Mouse (Mus musculus) bone marrow macrophage, adult 2 months (primary cell): Measurements from ENCODE around the gene Plekhh1. TPM values are rescaled to one million over a fixed set of nuclear protein-coding genes. Genes with fewer than 3 reads are reported as not detected.

ENCODE experiments used
- H3K27ac ChIP-seq: 2 replicates; pipeline ENCODE4 v1.5.1; 2012; ENCODE audit warnings: low read depth, low read length; ENCODE audit not compliant: insufficient read depth
- H3K4me1 ChIP-seq: 2 replicates; pipeline ENCODE4 v1.6.1; 2012; ENCODE audit warnings: low read length; ENCODE audit not compliant: control insufficient read depth, insufficient read depth
- H3K4me3 ChIP-seq: 2 replicates; pipeline ENCODE4 v1.5.1; 2012; ENCODE audit warnings: mild to moderate bottlenecking, low read length, moderate library complexity; ENCODE audit not compliant: insufficient read depth
- CTCF ChIP-seq: IDR thresholded peaks from 2 replicates; pipeline ENCODE4 v1.5.1; 2012; ENCODE audit warnings: low read depth, mild to moderate bottlenecking, low read length, moderate library complexity
- POLR2A ChIP-seq: IDR thresholded peaks from 2 replicates; pipeline ENCODE4 v1.6.1; 2012; ENCODE audit warnings: mild to moderate bottlenecking, low read depth, low read length, borderline replicate concordance
- polyA plus RNA-seq: library from polyadenylated mRNA; stranded (reverse); fragments of >200 nt; gene quantifications from 2 replicates; pipeline ENCODE4 v1.2.4, GENCODE M21; 2012; ENCODE audit not compliant: missing spikeins, insufficient read depth, insufficient read length

Gene Plekhh1
- polyA plus RNA-seq, 1 experiment = 0.17 TPM

- Histone ChIP-seq H3K4me3 (no peak overlapping the region), H3K4me1 (no peaks in the 10 kb centered on the region), H3K27ac (no peak overlapping the region)
- TF ChIP-seq POLR2A (no peak), CTCF (no peak)
These were observed 93.9 kb downstream of the Plekhh1 start for GRCm38 (mm10) chr12:79122820-79123219.

DNA sequence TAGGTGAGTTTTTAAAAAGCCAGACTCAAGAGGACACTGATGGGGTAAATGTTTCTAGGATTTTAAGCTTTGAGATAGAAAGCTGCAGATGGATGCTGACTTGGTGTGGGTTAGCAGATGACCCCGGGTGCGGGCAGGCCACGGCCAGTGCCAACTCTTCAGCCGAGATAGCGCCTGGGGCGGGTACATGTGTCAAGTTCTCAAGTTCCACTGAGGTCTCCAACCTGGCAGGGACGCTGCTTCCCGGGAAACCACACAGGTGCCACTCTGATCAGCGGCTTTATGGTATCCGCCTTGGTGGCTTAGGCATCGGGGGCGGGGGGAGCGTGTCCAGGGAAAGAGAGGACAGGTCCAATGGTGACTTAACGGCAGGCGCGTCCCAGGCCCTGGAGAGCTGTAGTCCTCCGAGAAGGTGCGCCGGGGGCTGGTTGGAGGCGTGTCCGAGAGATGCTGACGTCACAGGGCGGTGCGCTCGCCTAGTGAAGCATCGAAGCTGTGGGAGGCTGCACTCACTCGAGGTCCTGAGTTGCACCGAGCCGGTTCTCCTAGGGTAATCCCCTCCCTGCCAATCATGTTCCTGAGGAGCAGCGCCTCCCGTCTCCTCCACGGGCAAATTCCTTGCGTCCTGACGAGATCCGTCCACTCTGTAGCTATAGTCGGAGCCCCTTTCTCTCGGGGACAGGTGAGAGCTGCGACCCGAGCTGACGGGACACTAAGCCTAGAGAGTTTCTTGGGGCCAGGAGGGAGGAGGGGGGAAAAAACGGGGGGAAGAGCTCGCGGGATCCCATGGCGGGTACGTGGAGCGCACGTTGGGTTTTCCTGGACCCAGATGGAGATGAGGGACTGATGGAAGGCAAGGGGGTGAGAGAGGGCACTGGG, 101.6 kb downstream of the Plekhh1 start, which contains the start of gene Arg2:
Gene Arg2, plus strand, starts transcription at position 479 of the 879 bp plus-strand sequence.
- no peak for TF ChIP-seq POLR2A
- TF ChIP-seq CTCF = no peak
- Histone ChIP-seq H3K27ac (no peak within 1 kb of the TSS), H3K4me3 (peak within 1 kb of the TSS; percentile 53), H3K4me1 (peaks cover 23% of the 10 kb centered on the region)

Other genes starting within 250 kb of the Plekhh1 start
- 138 and 153 TPM in 2 replicates for gene Atp6v1d, start 167.5 kb upstream of the Plekhh1 start, polyA plus RNA-seq
- 40.7 and 44.0 TPM in 2 replicates for gene Eif2s1, start 167.3 kb upstream of the Plekhh1 start, polyA plus RNA-seq
- not detected in 2 replicates for gene Plek2, start 122.2 kb upstream of the Plekhh1 start, polyA plus RNA-seq
- 47.9 and 60.9 TPM in 2 replicates for gene Tmem229b, start 21.5 kb upstream of the Plekhh1 start, polyA plus RNA-seq
- gene Pigh, start 60.5 kb downstream of the Plekhh1 start, polyA plus RNA-seq = 13.3 and 15.9 TPM in 2 replicates
- gene Arg2, start 101.6 kb downstream of the Plekhh1 start, polyA plus RNA-seq = 0.90 and 1.5 TPM in 2 replicates
- 77.7 and 94.5 TPM in 2 replicates for gene Vti1b, start 143.5 kb downstream of the Plekhh1 start, polyA plus RNA-seq
- gene Rdh11, start 163.1 kb downstream of the Plekhh1 start, polyA plus RNA-seq = 22.6 and 22.7 TPM in 2 replicates
- 0.98 and 0.99 TPM in 2 replicates for gene Rdh12, start 179.8 kb downstream of the Plekhh1 start, polyA plus RNA-seq